Mouse (Mus musculus) layer of hippocampus, postnatal 10 days (tissue): ENCODE results near the gene Carmil1. TPM values are rescaled to one million over a fixed set of nuclear protein-coding genes. Genes with fewer than 3 reads are reported as not detected.
A peak's percentile ranks its signal among the peaks of the same experiment; 100 is the strongest.

Source experiments
- DNase-seq, 2 experiments: peaks; one replicate each; pipeline ENCODE4 v3.0.0; 2021; ENCODE audit warnings: low spot score in 2 of 2
- total RNA-seq, 2 experiments: library from RNA; stranded (reverse); gene quantifications; 2 replicates each; pipeline ENCODE4 v1.2.3; 2021

The Carmil1 gene
- total RNA-seq, 2 experiments from 2014 or later = 41.0 to 44.3 TPM

- no peak for DNase-seq
Measured at GRCm38 (mm10) chr13:24154281-24155061, 126.1 kb downstream of the Carmil1 start.

- no peak for DNase-seq
Measured at GRCm38 (mm10) chr13:24152610-24153009, 128.0 kb downstream of the Carmil1 start.

GRCm38 (mm10) chr13:24151335-24151734 lies 129.3 kb downstream of the Carmil1 start:
- no peak for DNase-seq

- no peak for DNase-seq
Measured at GRCm38 (mm10) chr13:24148549-24148948, 132.0 kb downstream of the Carmil1 start.

GRCm38 (mm10) chr13:24147006-24147405 lies 133.6 kb downstream of the Carmil1 start:
- DNase-seq = no peak

- no peak for DNase-seq
Measured at GRCm38 (mm10) chr13:24146541-24146940, 134.1 kb downstream of the Carmil1 start.

GRCm38 (mm10) chr13:24144858-24145257 lies 135.7 kb downstream of the Carmil1 start:
- DNase-seq = no peak

- DNase-seq = no peak
Measured at GRCm38 (mm10) chr13:24144141-24144540, 136.5 kb downstream of the Carmil1 start.

- no peak for DNase-seq
Measured at GRCm38 (mm10) chr13:24136836-24137235, 143.8 kb downstream of the Carmil1 start.

GRCm38 (mm10) chr13:24135282-24136230 lies 145.0 kb downstream of the Carmil1 start:
- no peak for DNase-seq

- DNase-seq = no peak
Measured at GRCm38 (mm10) chr13:24132866-24133265, 147.7 kb downstream of the Carmil1 start.

GRCm38 (mm10) chr13:24131319-24131718 lies 149.3 kb downstream of the Carmil1 start:
- DNase-seq = no peak

GRCm38 (mm10) chr13:24130741-24131140 lies 149.9 kb downstream of the Carmil1 start:
- DNase-seq = no peak

- no peak for DNase-seq
Measured at GRCm38 (mm10) chr13:24128731-24129130, 151.9 kb downstream of the Carmil1 start.

- DNase-seq = no peak
Measured at GRCm38 (mm10) chr13:24125865-24126264, 154.7 kb downstream of the Carmil1 start.

- DNase-seq = peak; percentile 23 to 37
Measured at GRCm38 (mm10) chr13:24117181-24117812, 163.3 kb downstream of the Carmil1 start.

GRCm38 (mm10) chr13:24112689-24113348 lies 167.8 kb downstream of the Carmil1 start:
- peak; percentile 25 to 47 for DNase-seq

GRCm38 (mm10) chr13:24110329-24110728 lies 170.3 kb downstream of the Carmil1 start:
- DNase-seq = no peak

GRCm38 (mm10) chr13:24108282-24108681 lies 172.3 kb downstream of the Carmil1 start:
- no peak for DNase-seq

GRCm38 (mm10) chr13:24107058-24107457 lies 173.5 kb downstream of the Carmil1 start:
- no peak for DNase-seq

- no peak for DNase-seq
Measured at GRCm38 (mm10) chr13:24105838-24106237, 174.8 kb downstream of the Carmil1 start.
